Mouse (Mus musculus) layer of hippocampus, postnatal 36 days (tissue): ENCODE measurements at regions not wholly inside any gene's neighbourhood (a gene's known extent, or its start where the extent isn't known, plus 50 kb on each side); places are given as distances from the start of the nearest gene placed in this dataset.

Experiments used
- DNase-seq, 2 experiments: peaks; one replicate each; pipeline ENCODE4 v3.0.0; 2022

GRCm38 (mm10) chr13:68372631-68373030 lies 209.3 kb downstream of the Mtrr start:
- DNase-seq: peak in 1 of 2 experiments; percentile 1
